Mouse (Mus musculus): Measurements from ENCODE around the gene Dcps.

Gene Dcps

GRCm38 (mm10) chr9:35175251-35176123 lies at the start of gene Dcps:
Gene Dcps, minus strand, starts transcription at chr9:35176061.
- DNase-seq (ENCODE audit: low spot score in 2 of 2) = peak; percentile 97 to 98

GRCm38 (mm10) chr9:35223466-35223865 lies 47.6 kb upstream of the Dcps start:
- DNase-seq (ENCODE audit: low spot score in 2 of 2) = no peak

- no peak for DNase-seq (ENCODE audit: low spot score in 2 of 2)
Observed at GRCm38 (mm10) chr9:35217963-35218362, 42.1 kb upstream of the Dcps start.

GRCm38 (mm10) chr9:35211573-35212511 lies 36.0 kb upstream of the Dcps start:
- no peak for DNase-seq (ENCODE audit: low spot score in 2 of 2)

- peak; percentile 99 for DNase-seq (ENCODE audit: low spot score in 2 of 2)
Observed at GRCm38 (mm10) chr9:35210542-35211474, 34.9 kb upstream of the Dcps start, which contains the start of gene Foxred1. Gene Foxred1, minus strand, starts transcription at chr9:35211055.

- no peak for DNase-seq (ENCODE audit: low spot score in 2 of 2)
Observed at GRCm38 (mm10) chr9:35204421-35204820, 28.6 kb upstream of the Dcps start.

- no peak for DNase-seq (ENCODE audit: low spot score in 2 of 2)
Observed at GRCm38 (mm10) chr9:35203536-35203935, 27.7 kb upstream of the Dcps start.

GRCm38 (mm10) chr9:35200529-35201060 lies 24.7 kb upstream of the Dcps start:
- DNase-seq (ENCODE audit: low spot score in 2 of 2) = no peak

- DNase-seq (ENCODE audit: low spot score in 2 of 2) = peak; percentile 74 to 79
Observed at GRCm38 (mm10) chr9:35199772-35200471, 24.1 kb upstream of the Dcps start, which contains the start of the genes Srpr and Tirap. Gene Srpr, plus strand, starts transcription at chr9:35200175. Gene Tirap, minus strand, starts transcription at chr9:35200291.

GRCm38 (mm10) chr9:35198945-35199771 lies 23.3 kb upstream of the Dcps start:
- DNase-seq (ENCODE audit: low spot score in 2 of 2) = peak in 1 of 2 experiments; percentile 9

- no peak for DNase-seq (ENCODE audit: low spot score in 2 of 2)
Observed at GRCm38 (mm10) chr9:35198351-35198750, 22.5 kb upstream of the Dcps start.

GRCm38 (mm10) chr9:35197625-35198024 lies 21.8 kb upstream of the Dcps start:
- no peak for DNase-seq (ENCODE audit: low spot score in 2 of 2)

GRCm38 (mm10) chr9:35194048-35194447 lies 18.2 kb upstream of the Dcps start:
- DNase-seq (ENCODE audit: low spot score in 2 of 2) = no peak

- no peak for DNase-seq (ENCODE audit: low spot score in 2 of 2)
Observed at GRCm38 (mm10) chr9:35192983-35193542, 17.2 kb upstream of the Dcps start.

GRCm38 (mm10) chr9:35188700-35189099 lies 12.8 kb upstream of the Dcps start:
- peak; percentile 46 to 51 for DNase-seq (ENCODE audit: low spot score in 2 of 2)

- DNase-seq (ENCODE audit: low spot score in 2 of 2) = no peak
Observed at GRCm38 (mm10) chr9:35187351-35187903, 11.6 kb upstream of the Dcps start.

- no peak for DNase-seq (ENCODE audit: low spot score in 2 of 2)
Observed at GRCm38 (mm10) chr9:35186430-35186829, 10.6 kb upstream of the Dcps start.

GRCm38 (mm10) chr9:35183359-35183758 lies 7.5 kb upstream of the Dcps start:
- no peak for DNase-seq (ENCODE audit: low spot score in 2 of 2)

- DNase-seq (ENCODE audit: low spot score in 2 of 2) = no peak
Observed at GRCm38 (mm10) chr9:35182832-35183231, 7.0 kb upstream of the Dcps start.

All from frontal cortex, postnatal 36 days (tissue).